Mouse (Mus musculus): Measurements from ENCODE around the gene Arpc5. TPM values are rescaled to one million over a fixed set of nuclear protein-coding genes. Genes with fewer than 3 reads are reported as not detected.

The Arpc5 gene
- total RNA-seq, 1 experiment from 2014 or later, result 118 TPM

GRCm38 (mm10) chr1:152809541-152810252, 43.4 kb downstream of the Arpc5 start:
- no peak for ATAC-seq (replicated peaks; ENCODE audit: low read depth, poor library complexity, severe bottlenecking)

- peak; percentile 40 for ATAC-seq (replicated peaks; ENCODE audit: low read depth, poor library complexity, severe bottlenecking)
These were observed 44.4 kb downstream of the Arpc5 start for GRCm38 (mm10) chr1:152810533-152811439.

- ATAC-seq (replicated peaks; ENCODE audit: low read depth, poor library complexity, severe bottlenecking), result peak; percentile 64
These were observed 48.9 kb downstream of the Arpc5 start for GRCm38 (mm10) chr1:152815265-152815701.

GRCm38 (mm10) chr1:152817027-152817769, 50.9 kb downstream of the Arpc5 start:
- no peak for ATAC-seq (replicated peaks; ENCODE audit: low read depth, poor library complexity, severe bottlenecking)

GRCm38 (mm10) chr1:152817794-152818193, 51.5 kb downstream of the Arpc5 start:
- no peak for ATAC-seq (replicated peaks; ENCODE audit: low read depth, poor library complexity, severe bottlenecking)

- no peak for ATAC-seq (replicated peaks; ENCODE audit: low read depth, poor library complexity, severe bottlenecking)
These were observed 53.2 kb downstream of the Arpc5 start for GRCm38 (mm10) chr1:152819558-152819957.

GRCm38 (mm10) chr1:152820911-152821695, 54.8 kb downstream of the Arpc5 start:
- no peak for ATAC-seq (replicated peaks; ENCODE audit: low read depth, poor library complexity, severe bottlenecking)

GRCm38 (mm10) chr1:152821746-152822145, 55.4 kb downstream of the Arpc5 start:
- no peak for ATAC-seq (replicated peaks; ENCODE audit: low read depth, poor library complexity, severe bottlenecking)

- no peak for ATAC-seq (replicated peaks; ENCODE audit: low read depth, poor library complexity, severe bottlenecking)
These were observed 57.9 kb downstream of the Arpc5 start for GRCm38 (mm10) chr1:152824206-152824605.

Other genes with a start within 250 kb of the Arpc5 start
- gene Apobec4, start 16.0 kb upstream of the Arpc5 start, total RNA-seq (2017), result not detected in 2 replicates
- 8.7 and 9.5 TPM in 2 replicates for gene Rgl1, start 191 bp upstream of the Arpc5 start, total RNA-seq (2017)
- 70.1 and 77.4 TPM in 2 replicates for gene Ncf2, start 33.7 kb downstream of the Arpc5 start, total RNA-seq (2017)
- 28.7 and 41.9 TPM in 2 replicates for gene Smg7, start 136.1 kb downstream of the Arpc5 start, total RNA-seq (2017)
- gene Nmnat2, start 188.5 kb downstream of the Arpc5 start, total RNA-seq (2017), result 0.09 TPM in 1 of 2 replicates, not detected in the other

All from common myeloid progenitor, adult 5-6 weeks (primary cell).